Mouse (Mus musculus): ENCODE results near the gene Ccdc63. TPM values are rescaled to one million over a fixed set of nuclear protein-coding genes. Genes with fewer than 3 reads are reported as not detected.
A peak's percentile ranks its signal among the peaks of the same experiment; 100 is the strongest.

Gene Ccdc63
- polyA plus RNA-seq, 1 experiment from 2014 or later, result 0.47 TPM

- no peak for ATAC-seq (replicated peaks; ENCODE audit: insufficient number of reproducible peaks, low FRiP score, low TSS enrichment)
- H3K9ac ChIP-seq (ENCODE audit: low read depth, low read length), result no peak overlapping the region; the same call in 1 of the 2 replicates
Observed at GRCm38 (mm10) chr5:122108104-122108503, 32.5 kb downstream of the Ccdc63 start.

DNA sequence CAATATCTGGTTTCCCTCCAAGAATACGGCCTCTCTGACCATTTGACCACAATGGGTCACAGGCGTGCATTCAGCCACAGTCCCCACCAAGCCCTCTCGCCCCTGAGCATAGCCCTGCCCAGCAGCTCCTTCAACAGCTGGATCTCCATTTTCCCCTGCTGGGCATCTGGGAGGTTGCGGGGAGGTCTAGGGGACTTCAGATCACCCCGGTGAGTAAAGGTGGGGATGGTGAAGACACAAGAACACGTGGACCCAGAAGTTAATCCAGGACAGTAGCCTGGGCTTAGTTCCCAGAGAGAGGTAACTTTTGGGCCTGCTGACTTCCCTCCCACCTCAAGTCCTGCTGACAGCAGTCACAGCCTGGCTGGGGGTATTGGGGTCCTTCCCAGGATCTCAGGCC lies 34.4 kb downstream of the Ccdc63 start:
- peaks cover 10% of the 10 kb centered on the region; the same call in 1 of the 2 replicates for H3K4me1 ChIP-seq (ENCODE audit: control insufficient read depth, insufficient read depth, low read length)
- H3K4me3 ChIP-seq (ENCODE audit: low read depth, low read length), result peak overlapping the region; percentile 21; the same call in 1 of the 2 replicates
- H3K36me3 ChIP-seq (ENCODE audit: control insufficient read depth, insufficient read depth, low read length), result no peaks in the 10 kb centered on the region
- H3K27ac ChIP-seq (ENCODE audit: low read depth, low read length), result peak overlapping the region; percentile 98
- H3K9ac ChIP-seq (ENCODE audit: low read depth, low read length), result peak overlapping the region; percentile 65
- H3K9me3 ChIP-seq (replicated peaks; ENCODE audit: control insufficient read depth, low read length), result no peaks in the 10 kb centered on the region
- 67% methylated on average over 6 of the region's 6 CpGs for WGBS (ENCODE audit: insufficient replicate concordance)
- peak overlapping the region; percentile 65 for H3K4me2 ChIP-seq
- no peak for ATAC-seq (replicated peaks; ENCODE audit: insufficient number of reproducible peaks, low FRiP score, low TSS enrichment)
- peaks cover 8% of the 10 kb centered on the region for H3K27me3 ChIP-seq (ENCODE audit: control insufficient read depth, insufficient read depth, low read length)

More at GRCm38 (mm10) chr5:122108104-122108503, 32.5 kb downstream of the Ccdc63 start:
- 0 out of 2 replicates have a peak, but pooled peaks cover 2% of the 10 kb centered on the region for H3K27me3 ChIP-seq (ENCODE audit: control insufficient read depth, insufficient read depth, low read length)
- H3K4me2 ChIP-seq, result peak overlapping the region; percentile 65
- no peaks in the 10 kb centered on the region for H3K36me3 ChIP-seq (ENCODE audit: control insufficient read depth, insufficient read depth, low read length)
- peaks cover 10% of the 10 kb centered on the region; the same call in 1 of the 2 replicates for H3K4me1 ChIP-seq (ENCODE audit: control insufficient read depth, insufficient read depth, low read length)
- no peaks in the 10 kb centered on the region for H3K9me3 ChIP-seq (replicated peaks; ENCODE audit: control insufficient read depth, low read length)
- 0 out of 2 replicates have a peak overlapping the region, but pooled peaks have one; percentile 0 for H3K4me3 ChIP-seq (ENCODE audit: low read depth, low read length)
- H3K27ac ChIP-seq (ENCODE audit: low read depth, low read length), result peak overlapping the region; percentile 98
- 41% methylated on average over 6 of the region's 6 CpGs for WGBS (ENCODE audit: insufficient replicate concordance)

DNA sequence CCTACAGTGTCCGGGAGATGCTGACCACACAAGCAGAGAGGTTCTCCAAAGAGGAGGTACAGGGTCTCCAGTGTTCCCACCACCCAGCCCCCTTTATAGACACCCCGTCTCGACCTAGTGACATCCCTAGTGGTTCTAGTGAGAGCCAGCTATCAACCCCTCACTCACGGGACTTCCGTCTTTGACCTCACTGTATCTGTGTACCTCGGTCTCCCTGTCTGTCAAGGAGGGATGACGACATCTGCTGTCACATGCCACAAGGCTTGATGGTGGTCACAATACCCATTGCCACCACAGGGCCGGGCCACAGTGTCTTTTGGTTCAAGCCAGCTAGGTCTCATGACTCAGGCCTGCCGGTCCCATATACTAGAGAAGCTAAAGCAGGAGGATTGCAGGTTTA lies 35.6 kb downstream of the Ccdc63 start:
- H3K36me3 ChIP-seq (ENCODE audit: control insufficient read depth, insufficient read depth, low read length), result no peaks in the 10 kb centered on the region
- H3K9me3 ChIP-seq (replicated peaks; ENCODE audit: control insufficient read depth, low read length), result no peaks in the 10 kb centered on the region
- H3K4me3 ChIP-seq (ENCODE audit: low read depth, low read length), result peak overlapping the region; percentile 58
- WGBS (ENCODE audit: insufficient replicate concordance), result 75% methylated on average over 9 of the region's 9 CpGs
- peak overlapping the region; percentile 93 for H3K9ac ChIP-seq (ENCODE audit: low read depth, low read length)
- peak overlapping the region; percentile 65 for H3K4me2 ChIP-seq
- no peak for ATAC-seq (replicated peaks; ENCODE audit: insufficient number of reproducible peaks, low FRiP score, low TSS enrichment)
- peaks cover 8% of the 10 kb centered on the region for H3K27me3 ChIP-seq (ENCODE audit: control insufficient read depth, insufficient read depth, low read length)
- peaks cover 10% of the 10 kb centered on the region; the same call in 1 of the 2 replicates for H3K4me1 ChIP-seq (ENCODE audit: control insufficient read depth, insufficient read depth, low read length)
- H3K27ac ChIP-seq (ENCODE audit: low read depth, low read length), result peak overlapping the region; percentile 98

DNA sequence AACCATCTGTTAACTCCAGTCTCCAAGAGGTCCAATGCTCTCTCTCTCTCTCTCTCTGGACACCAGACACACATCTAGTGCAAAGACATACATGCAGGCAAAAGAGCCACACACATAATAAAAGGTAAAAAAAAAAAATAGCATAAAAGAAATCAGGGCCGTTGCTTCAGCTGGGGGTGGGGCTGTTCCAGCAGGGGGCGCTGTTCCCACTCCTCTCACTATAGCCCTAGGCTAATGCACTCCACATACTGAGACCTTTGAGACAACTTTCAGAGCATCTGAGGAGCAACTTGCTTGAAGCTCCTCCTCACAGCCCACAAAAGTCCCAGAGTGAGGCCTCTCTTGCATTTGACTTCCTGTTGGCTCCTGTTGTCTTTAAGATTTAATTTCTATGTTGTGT lies 36.4 kb downstream of the Ccdc63 start:
- 24% methylated on average over 2 of the region's 2 CpGs for WGBS (ENCODE audit: insufficient replicate concordance)
- Histone ChIP-seq H3K4me3 (ENCODE audit: low read depth, low read length) (peak overlapping the region; percentile 58), H3K4me2 (peak overlapping the region; percentile 65), H3K27ac (ENCODE audit: low read depth, low read length) (peak overlapping the region; percentile 98), H3K9ac (ENCODE audit: low read depth, low read length) (peak overlapping the region; percentile 93), H3K4me1 (ENCODE audit: control insufficient read depth, insufficient read depth, low read length) (peaks cover 9% of the 10 kb centered on the region; the same call in 1 of the 2 replicates), H3K36me3 (ENCODE audit: control insufficient read depth, insufficient read depth, low read length) (no peaks in the 10 kb centered on the region), H3K9me3 (replicated peaks; ENCODE audit: control insufficient read depth, low read length) (no peaks in the 10 kb centered on the region), H3K27me3 (ENCODE audit: control insufficient read depth, insufficient read depth, low read length) (peaks cover 8% of the 10 kb centered on the region)
- no peak for ATAC-seq (replicated peaks; ENCODE audit: insufficient number of reproducible peaks, low FRiP score, low TSS enrichment)

DNA sequence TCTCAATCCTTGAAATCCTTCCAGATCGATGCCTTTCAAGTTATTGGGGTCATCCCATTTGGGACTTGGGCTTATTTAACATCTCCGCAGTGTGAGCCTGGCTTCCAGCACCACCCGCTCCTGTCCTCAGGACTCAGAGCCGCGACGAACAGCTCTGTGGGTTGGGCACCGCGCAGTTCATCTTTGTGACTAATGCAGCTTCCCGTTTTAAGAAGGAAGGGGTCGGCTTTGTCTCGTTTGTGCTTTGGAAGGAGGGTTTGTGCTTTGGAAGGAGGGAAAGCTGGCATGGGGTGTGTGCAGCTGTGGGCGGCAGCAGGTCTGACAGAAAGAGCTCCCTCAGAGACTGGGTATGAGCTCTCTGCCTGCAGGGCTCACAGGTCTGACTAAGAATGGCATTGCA lies 37.5 kb downstream of the Ccdc63 start:
- Histone ChIP-seq H3K27me3 (ENCODE audit: control insufficient read depth, insufficient read depth, low read length) (peaks cover 8% of the 10 kb centered on the region), H3K36me3 (ENCODE audit: control insufficient read depth, insufficient read depth, low read length) (no peaks in the 10 kb centered on the region), H3K9ac (ENCODE audit: low read depth, low read length) (peak overlapping the region; percentile 93), H3K4me1 (ENCODE audit: control insufficient read depth, insufficient read depth, low read length) (peaks cover 12% of the 10 kb centered on the region), H3K4me3 (ENCODE audit: low read depth, low read length) (peak overlapping the region; percentile 58), H3K27ac (ENCODE audit: low read depth, low read length) (peak overlapping the region; percentile 98), H3K4me2 (peak overlapping the region; percentile 65), H3K9me3 (replicated peaks; ENCODE audit: control insufficient read depth, low read length) (no peaks in the 10 kb centered on the region)
- WGBS (ENCODE audit: insufficient replicate concordance), result 35% methylated on average over 12 of the region's 12 CpGs
- no peak for ATAC-seq (replicated peaks; ENCODE audit: insufficient number of reproducible peaks, low FRiP score, low TSS enrichment)

- Histone ChIP-seq H3K4me1 (ENCODE audit: control insufficient read depth, insufficient read depth, low read length) (peaks cover 9% of the 10 kb centered on the region), H3K9ac (ENCODE audit: low read depth, low read length) (peak overlapping the region; percentile 93), H3K27ac (ENCODE audit: low read depth, low read length) (peak overlapping the region; percentile 98), H3K36me3 (ENCODE audit: control insufficient read depth, insufficient read depth, low read length) (no peaks in the 10 kb centered on the region), H3K4me2 (peak overlapping the region; percentile 65), H3K4me3 (ENCODE audit: low read depth, low read length) (peak overlapping the region; percentile 58), H3K27me3 (ENCODE audit: control insufficient read depth, insufficient read depth, low read length) (peaks cover 8% of the 10 kb centered on the region), H3K9me3 (replicated peaks; ENCODE audit: control insufficient read depth, low read length) (no peaks in the 10 kb centered on the region)
- 18% methylated on average over 7 of the region's 7 CpGs for WGBS (ENCODE audit: insufficient replicate concordance)
- ATAC-seq (replicated peaks; ENCODE audit: insufficient number of reproducible peaks, low FRiP score, low TSS enrichment), result no peak
Observed at GRCm38 (mm10) chr5:122102476-122103050, 38.1 kb downstream of the Ccdc63 start.

- Histone ChIP-seq H3K27ac (ENCODE audit: low read depth, low read length) (peak overlapping the region; percentile 93), H3K4me2 (peak overlapping the region; percentile 58), H3K4me1 (ENCODE audit: control insufficient read depth, insufficient read depth, low read length) (peaks cover 20% of the 10 kb centered on the region), H3K27me3 (ENCODE audit: control insufficient read depth, insufficient read depth, low read length) (0 out of 2 replicates have a peak, but pooled peaks cover 2% of the 10 kb centered on the region), H3K9ac (ENCODE audit: low read depth, low read length) (peak overlapping the region; percentile 73; the same call in 1 of the 2 replicates), H3K9me3 (replicated peaks; ENCODE audit: control insufficient read depth, low read length) (no peaks in the 10 kb centered on the region), H3K4me3 (ENCODE audit: low read depth, low read length) (peak overlapping the region; percentile 35), H3K36me3 (ENCODE audit: control insufficient read depth, insufficient read depth, low read length) (no peaks in the 10 kb centered on the region)
- WGBS (ENCODE audit: insufficient replicate concordance), result 42% methylated on average over 10 of the region's 10 CpGs
- peak; percentile 67 for ATAC-seq (replicated peaks; ENCODE audit: insufficient number of reproducible peaks, low FRiP score, low TSS enrichment)
Observed at GRCm38 (mm10) chr5:122094439-122094838, 46.2 kb downstream of the Ccdc63 start.

- H3K4me2 ChIP-seq, result peak overlapping the region; percentile 58
- H3K27ac ChIP-seq (ENCODE audit: low read depth, low read length), result peak overlapping the region; percentile 88
- no peak for ATAC-seq (replicated peaks; ENCODE audit: insufficient number of reproducible peaks, low FRiP score, low TSS enrichment)
- H3K4me1 ChIP-seq (ENCODE audit: control insufficient read depth, insufficient read depth, low read length), result peaks cover 19% of the 10 kb centered on the region
- WGBS (ENCODE audit: insufficient replicate concordance), result 55% methylated on average over 14 of the region's 14 CpGs
- peak overlapping the region; percentile 73 for H3K9ac ChIP-seq (ENCODE audit: low read depth, low read length)
- H3K9me3 ChIP-seq (replicated peaks; ENCODE audit: control insufficient read depth, low read length), result no peaks in the 10 kb centered on the region
- 0 out of 2 replicates have a peak, but pooled peaks cover 2% of the 10 kb centered on the region for H3K27me3 ChIP-seq (ENCODE audit: control insufficient read depth, insufficient read depth, low read length)
- peak overlapping the region; percentile 35 for H3K4me3 ChIP-seq (ENCODE audit: low read depth, low read length)
- H3K36me3 ChIP-seq (ENCODE audit: control insufficient read depth, insufficient read depth, low read length), result no peaks in the 10 kb centered on the region
Observed at GRCm38 (mm10) chr5:122093734-122094133, 46.9 kb downstream of the Ccdc63 start.
